Mouse (Mus musculus) heart, adult 8-10 months (tissue): ENCODE data around the gene Wars2. TPM values are rescaled to one million over a fixed set of nuclear protein-coding genes. Genes with fewer than 3 reads are reported as not detected.

Source experiments
- DNase-seq: peaks from one replicate; pipeline ENCODE4 v3.0.0; 2022; ENCODE audit warnings: low spot score
- microRNA-seq: library from miRNA; unstranded; fragments of <30 nt; microRNA quantifications from one replicate; pipeline ENCODE4 v1.2.0, GENCODE M21; 2022
- total RNA-seq, 4 experiments: library from RNA; stranded (reverse); gene quantifications; 2 replicates each; pipeline ENCODE4 v1.2.4; 2022

The Wars2 gene
- total RNA-seq, 4 experiments from 2014 or later = 5.6 to 8.7 (median 7.9) TPM

DNA sequence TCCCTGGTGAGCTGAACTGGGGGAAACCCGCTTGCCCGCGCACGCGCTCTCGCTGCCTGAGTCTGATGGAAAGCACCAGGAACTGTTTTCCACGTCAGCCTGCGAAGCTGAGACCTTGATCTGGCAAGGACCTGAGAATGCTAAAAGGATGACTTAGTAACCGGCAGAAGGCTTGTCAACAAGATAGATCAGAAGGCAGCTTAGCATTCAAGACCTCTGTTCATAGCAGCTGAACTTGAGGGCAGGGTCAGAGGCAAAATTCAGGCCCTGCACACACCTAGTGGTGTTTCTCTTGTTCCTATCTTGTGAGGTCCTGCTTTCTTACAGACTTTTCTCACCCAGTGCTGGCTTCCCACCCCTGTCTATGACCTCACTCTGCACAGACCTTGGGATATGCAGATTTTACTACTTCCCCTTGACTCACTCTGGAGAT lies 122.6 kb downstream of the Wars2 start:
- no peak for DNase-seq

DNA sequence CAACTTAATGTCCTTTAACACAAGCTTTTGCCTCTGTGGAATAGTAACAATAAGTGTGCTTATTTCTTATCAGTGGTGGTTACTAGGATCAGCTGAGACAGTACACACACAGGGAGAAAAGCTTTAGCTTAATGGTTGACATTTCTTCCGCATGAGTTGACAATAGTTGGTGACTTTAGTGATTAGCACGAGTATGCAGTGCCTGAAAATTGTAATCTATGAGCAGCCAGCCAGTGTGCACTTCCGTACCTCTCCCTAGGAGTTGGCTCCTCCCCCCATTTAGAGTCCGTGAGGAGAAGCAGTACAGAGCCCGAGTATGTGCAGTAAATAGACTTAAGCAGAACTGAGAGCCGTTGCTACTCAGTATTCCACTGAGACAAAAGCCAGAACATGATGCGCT lies 123.8 kb downstream of the Wars2 start:
- DNase-seq = no peak

DNA sequence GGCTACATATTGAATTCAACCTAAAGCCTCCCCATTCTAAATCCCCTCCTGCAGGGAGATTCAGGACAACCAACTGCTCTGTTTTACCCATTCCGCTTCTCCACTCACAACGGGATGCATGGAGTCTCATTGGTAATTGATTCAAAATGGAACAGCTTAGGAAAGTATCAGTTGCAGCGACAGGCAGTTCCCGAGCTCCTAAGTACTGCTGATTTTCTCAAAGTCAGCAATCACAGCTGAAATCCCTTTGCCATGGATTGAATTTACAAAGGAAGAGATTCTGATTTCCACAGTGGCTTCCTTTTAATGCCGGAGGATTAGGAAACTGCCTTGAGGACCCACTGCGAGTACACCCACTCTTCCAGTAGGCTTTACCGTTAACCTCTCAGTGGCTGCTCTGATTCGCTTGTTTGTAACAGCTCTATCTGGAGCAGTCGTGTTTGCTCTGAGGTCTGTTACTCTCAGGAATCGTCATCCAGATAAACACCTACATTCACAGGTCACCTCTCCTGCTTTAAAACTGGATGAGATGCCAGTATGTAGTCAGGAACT lies 126.0 kb downstream of the Wars2 start:
- no peak for DNase-seq

- no peak for DNase-seq
These were observed 137.2 kb downstream of the Wars2 start for GRCm38 (mm10) chr3:99277973-99278580.

- no peak for DNase-seq
These were observed 138.8 kb downstream of the Wars2 start for GRCm38 (mm10) chr3:99279718-99280117.

DNA sequence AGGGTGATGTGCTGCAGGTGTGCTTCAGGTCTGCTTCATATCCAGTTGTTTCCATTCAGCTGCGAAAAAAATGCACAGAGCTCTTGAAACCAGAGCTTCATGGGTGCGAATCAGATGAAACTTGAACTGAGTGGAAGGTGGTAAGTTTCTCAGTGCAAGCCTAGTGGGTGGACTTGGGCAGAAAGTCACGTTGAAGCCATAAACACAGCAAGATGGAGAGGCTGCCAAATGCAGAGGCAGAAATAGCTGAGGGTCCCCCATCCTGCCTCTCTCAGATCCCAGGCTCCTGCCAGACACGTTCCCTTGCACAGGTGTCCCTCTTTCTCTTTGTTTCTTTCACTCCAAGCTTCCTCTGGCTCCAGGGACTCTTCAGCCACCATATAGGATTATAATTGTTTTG lies 140.6 kb downstream of the Wars2 start:
- DNase-seq = no peak

DNA sequence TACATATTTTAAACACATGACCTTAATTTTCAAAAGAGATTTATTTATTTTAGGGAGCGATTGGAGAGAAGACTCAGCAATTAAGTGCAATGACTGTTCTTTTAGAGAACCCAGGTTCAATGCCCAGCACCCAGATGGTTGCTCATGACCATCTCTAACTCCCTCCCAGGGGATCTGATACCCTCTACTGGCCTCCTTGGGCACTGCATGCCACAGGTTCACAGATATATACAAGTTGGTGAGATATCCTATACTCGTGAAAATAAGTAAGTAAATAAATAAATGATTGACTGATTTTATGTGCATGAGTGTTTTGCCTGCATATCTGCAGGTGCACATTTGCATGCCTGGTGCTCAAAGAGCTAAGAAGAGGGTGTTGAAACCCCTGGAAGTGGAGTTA lies 147.4 kb downstream of the Wars2 start:
- no peak for DNase-seq

Small RNA genes within 50 kb of the gene (microRNA-seq; reads per million reads assigned to microRNA genes)
- gene Mir6481 = not detected

Other genes starting within 250 kb of the Wars2 start
- not detected for gene Hao2, start 247.8 kb upstream of the Wars2 start, total RNA-seq
- under 1 TPM; 0.88 to 0.98 (median 0.93) TPM for gene Tbx15, start 99.3 kb downstream of the Wars2 start, total RNA-seq